Mouse (Mus musculus): ENCODE results near the gene Polr3f. TPM values are rescaled to one million over a fixed set of nuclear protein-coding genes. Genes with fewer than 3 reads are reported as not detected.

The Polr3f gene
- total and polyA plus RNA-seq, 3 experiments = 15.8 to 28.5 (median 20.2) TPM

DNA sequence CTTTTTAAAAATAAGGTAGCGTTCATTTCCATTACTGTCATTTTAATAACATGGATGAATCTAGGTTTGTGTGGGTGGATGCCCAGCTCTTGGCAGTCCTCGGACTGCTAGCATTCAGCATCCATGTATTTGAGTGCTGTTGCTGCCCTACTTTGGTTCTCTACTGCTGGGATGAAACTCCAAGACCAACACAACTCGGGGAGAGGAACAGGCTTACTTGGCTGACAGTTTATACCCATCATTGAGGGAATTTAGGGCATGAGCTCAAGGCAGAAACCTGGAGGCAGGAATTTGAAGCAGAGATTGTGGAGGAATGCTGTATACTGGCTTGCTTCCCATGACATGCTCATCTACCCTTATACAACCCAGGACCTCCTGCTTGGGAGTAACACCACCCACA is 12.9 kb upstream of the Polr3f start:
- TF ChIP-seq HCFC1 (IDR thresholded peaks at IDR 0.05; ENCODE audit: low read depth, low read length) (no peak), PAX5 (IDR thresholded peaks at IDR 0.05; ENCODE audit: low read length) (no peak), ZMIZ1 (IDR thresholded peaks at IDR 0.05; ENCODE audit: low read depth, low read length) (no peak), GABPA (IDR thresholded peaks at IDR 0.05; ENCODE audit: insufficient replicate concordance, low read depth, low read length) (no peak), IRF4 (IDR thresholded peaks at IDR 0.05; ENCODE audit: low read depth, low read length) (no peak), CTCF (conservative IDR thresholded peaks at IDR 0.05 in 1 of 2, IDR thresholded peaks at IDR 0.05 in 1 of 2; ENCODE audit: low read depth in 2 of 2, low read length in 2 of 2) (no peak), MEF2A (IDR thresholded peaks at IDR 0.05; ENCODE audit: borderline replicate concordance, low read depth, low read length) (no peak), E2F4 (IDR thresholded peaks at IDR 0.05; ENCODE audit: insufficient replicate concordance, low read depth, low read length) (no peak), USF1 (IDR thresholded peaks at IDR 0.05; ENCODE audit: low read depth, low read length) (no peak), KAT2A (IDR thresholded peaks at IDR 0.05; ENCODE audit: insufficient replicate concordance, low read length) (no peak), MAFK (IDR thresholded peaks at IDR 0.05; ENCODE audit: insufficient replicate concordance, low read length) (no peak), JUN (IDR thresholded peaks at IDR 0.05; ENCODE audit: insufficient read depth, low read depth, low read length) (no peak), TCF12 (IDR thresholded peaks at IDR 0.05; ENCODE audit: low read depth, low read length) (no peak), MAX (IDR thresholded peaks at IDR 0.05; ENCODE audit: low read length) (no peak), MXI1 (IDR thresholded peaks at IDR 0.05; ENCODE audit: low read depth, low read length) (no peak), NRF1 (IDR thresholded peaks at IDR 0.05; ENCODE audit: low read depth, low read length) (no peak), ELF1 (IDR thresholded peaks at IDR 0.05; ENCODE audit: low read depth, low read length) (no peak)
- 0 out of 4 replicates have a peak, but pooled peaks cover 0 to 3% of the 10 kb centered on the region in 2 experiments for H3K4me1 ChIP-seq (ENCODE audit: control insufficient read depth in 1 of 2, insufficient read depth in 2 of 2)
- no peak overlapping the region for H3K27ac ChIP-seq (ENCODE audit: insufficient read depth, low read depth)
- peaks cover 6% of the 10 kb centered on the region for H3K27me3 ChIP-seq (replicated peaks)
- no peaks in the 10 kb centered on the region for H3K9me3 ChIP-seq (replicated peaks; ENCODE audit: low read length)
- no peak overlapping the region for H3K4me3 ChIP-seq (replicated peaks in 1 of 3; ENCODE audit: low read depth in 2 of 3, low read length in 2 of 3, poor library complexity in 1 of 3)
- H3K79me2 ChIP-seq (replicated peaks; ENCODE audit: control insufficient read depth, extremely low read depth, insufficient read depth, poor library complexity, severe bottlenecking) = no peaks in the 10 kb centered on the region
- DNase-seq (ENCODE audit: extremely low read depth) = no peak
- in situ Hi-C loops (cut with MboI; ENCODE audit: low pct_ligation_motif_present, low pct_unique_long_range_greater_than_20kb, low sequenced_read_pairs) (no loop called here), dilution Hi-C loops (cut with MboI; ENCODE audit: extremely low pct_ligation_motif_present, extremely low pct_unique_long_range_greater_than_20kb, low sequenced_read_pairs) (no loop called here)
- no peaks in the 10 kb centered on the region for H3K36me3 ChIP-seq (replicated peaks in 1 of 2; ENCODE audit: control insufficient read depth in 1 of 2, insufficient read depth in 1 of 2, low read length in 1 of 2)
- no peak overlapping the region for H3K9ac ChIP-seq (ENCODE audit: insufficient read depth, low read depth)
- H3K4me2 ChIP-seq (ENCODE audit: insufficient read depth, low read depth, poor library complexity, severe bottlenecking) = no peak overlapping the region

DNA sequence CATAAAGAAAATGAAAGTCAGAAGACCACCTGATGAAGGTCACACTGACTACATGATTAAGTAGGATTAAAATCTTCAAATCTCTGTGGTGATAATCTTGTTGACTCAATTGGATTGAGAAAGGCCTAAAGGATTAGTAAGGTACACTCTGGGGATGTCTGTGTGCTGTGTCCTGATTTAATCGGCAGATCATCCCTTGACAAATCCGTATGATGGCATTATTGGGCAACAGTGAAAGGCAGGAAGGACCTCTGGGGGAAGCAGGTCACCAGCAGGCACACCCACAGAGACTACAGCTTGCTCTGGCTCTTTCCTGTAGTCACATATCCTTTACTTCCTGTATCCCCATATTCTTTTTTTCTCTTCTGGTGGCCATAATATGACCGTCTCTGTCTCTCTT is 7.7 kb upstream of the Polr3f start:
- H3K9ac ChIP-seq (ENCODE audit: insufficient read depth, low read depth) = no peak overlapping the region
- no peaks in the 10 kb centered on the region for H3K36me3 ChIP-seq (replicated peaks in 1 of 2; ENCODE audit: control insufficient read depth in 1 of 2, insufficient read depth in 1 of 2, low read length in 1 of 2)
- H3K27ac ChIP-seq (ENCODE audit: insufficient read depth, low read depth) = no peak overlapping the region
- in situ Hi-C loops (cut with MboI; ENCODE audit: low pct_ligation_motif_present, low pct_unique_long_range_greater_than_20kb, low sequenced_read_pairs) (no loop called here), dilution Hi-C loops (cut with MboI; ENCODE audit: extremely low pct_ligation_motif_present, extremely low pct_unique_long_range_greater_than_20kb, low sequenced_read_pairs) (no loop called here)
- DNase-seq (ENCODE audit: extremely low read depth) = no peak
- 0 out of 4 replicates have a peak, but pooled peaks cover 0 to 3% of the 10 kb centered on the region in 2 experiments for H3K4me1 ChIP-seq (ENCODE audit: control insufficient read depth in 1 of 2, insufficient read depth in 2 of 2)
- no peak overlapping the region for H3K4me2 ChIP-seq (ENCODE audit: insufficient read depth, low read depth, poor library complexity, severe bottlenecking)
- TF ChIP-seq PAX5 (IDR thresholded peaks at IDR 0.05; ENCODE audit: low read length) (no peak), MAX (IDR thresholded peaks at IDR 0.05; ENCODE audit: low read length) (no peak), CTCF (conservative IDR thresholded peaks at IDR 0.05 in 1 of 2, IDR thresholded peaks at IDR 0.05 in 1 of 2; ENCODE audit: low read depth in 2 of 2, low read length in 2 of 2) (no peak), ZNF384 (IDR thresholded peaks at IDR 0.05; ENCODE audit: low read depth, low read length) (no peak), ETS1 (conservative IDR thresholded peaks at IDR 0.05; ENCODE audit: low read depth, low read length) (no peak), MAZ (IDR thresholded peaks at IDR 0.05; ENCODE audit: low read depth, low read length) (no peak), POLR2A (IDR thresholded peaks at IDR 0.05; ENCODE audit: low read depth, low read length) (no peak), MXI1 (IDR thresholded peaks at IDR 0.05; ENCODE audit: low read depth, low read length) (no peak), USF2 (conservative IDR thresholded peaks at IDR 0.05; ENCODE audit: low read depth, low read length) (no peak), USF1 (IDR thresholded peaks at IDR 0.05; ENCODE audit: low read depth, low read length) (no peak), ZC3H11A (IDR thresholded peaks at IDR 0.05; ENCODE audit: low read depth, low read length) (no peak), UBTF (IDR thresholded peaks at IDR 0.05; ENCODE audit: low read depth, low read length) (no peak), IRF4 (IDR thresholded peaks at IDR 0.05; ENCODE audit: low read depth, low read length) (no peak), ELF1 (IDR thresholded peaks at IDR 0.05; ENCODE audit: low read depth, low read length) (no peak), E2F4 (IDR thresholded peaks at IDR 0.05; ENCODE audit: insufficient replicate concordance, low read depth, low read length) (no peak), SIN3A (IDR thresholded peaks at IDR 0.05; ENCODE audit: low read length) (no peak), CHD2 (IDR thresholded peaks at IDR 0.05; ENCODE audit: low read length) (no peak)
- no peaks in the 10 kb centered on the region for H3K9me3 ChIP-seq (replicated peaks; ENCODE audit: low read length)
- H3K27me3 ChIP-seq (replicated peaks) = peaks cover 14% of the 10 kb centered on the region
- no peak overlapping the region for H3K4me3 ChIP-seq (replicated peaks in 1 of 3; ENCODE audit: low read depth in 2 of 3, low read length in 2 of 3, poor library complexity in 1 of 3)
- H3K79me2 ChIP-seq (replicated peaks; ENCODE audit: control insufficient read depth, extremely low read depth, insufficient read depth, poor library complexity, severe bottlenecking) = no peaks in the 10 kb centered on the region

Data from CH12.LX (cell line).